Mouse (Mus musculus): ENCODE measurements at regions not wholly inside any gene's neighbourhood (a gene's known extent, or its start where the extent isn't known, plus 50 kb on each side); places are given as distances from the start of the nearest gene placed in this dataset.
A peak's percentile ranks its signal among the peaks of the same experiment; 100 is the strongest.

DNA sequence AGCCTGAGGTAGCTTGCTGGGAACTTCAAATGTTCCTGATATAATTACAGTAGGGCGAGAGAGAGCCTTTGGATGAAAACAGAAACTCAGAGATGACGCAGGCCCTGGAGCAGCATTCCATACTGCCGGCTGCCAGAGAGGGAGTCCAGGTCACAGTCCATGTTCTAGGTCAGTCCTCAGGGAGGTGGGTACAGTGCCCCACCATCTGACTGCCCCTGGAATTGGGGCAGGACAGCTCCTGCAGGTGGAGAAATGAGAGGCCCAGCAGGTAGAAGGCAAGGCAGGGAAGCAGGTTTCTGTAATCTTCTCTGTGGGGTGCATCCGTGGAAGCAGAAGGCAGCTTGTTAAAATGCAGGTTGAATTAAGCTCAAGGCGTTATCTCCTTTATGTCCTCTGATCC is 94.5 kb upstream of the 4930596D02Rik start:
- WGBS = 43% methylated on average over 5 of the region's 5 CpGs
- ATAC-seq (ENCODE audit: low FRiP score) = no peak
- no peak overlapping the region for H3K27ac ChIP-seq (ENCODE audit: low read depth, low read length)
- no peak overlapping the region for H3K4me3 ChIP-seq (ENCODE audit: low read depth, low read length)
- no peaks in the 10 kb centered on the region for H3K27me3 ChIP-seq (ENCODE audit: insufficient read depth, low read length)
- H3K4me2 ChIP-seq (ENCODE audit: low read depth, low read length, poor library complexity, severe bottlenecking) = no peak overlapping the region
- H3K9me3 ChIP-seq (ENCODE audit: low read length) = no peaks in the 10 kb centered on the region
- no peak for TF ChIP-seq CTCF (IDR thresholded peaks at IDR 0.05)
- no peaks in the 10 kb centered on the region for H3K4me1 ChIP-seq (ENCODE audit: insufficient read depth, low read length)
- DNase-seq (ENCODE audit: low spot score) = no peak
- no peaks in the 10 kb centered on the region for H3K36me3 ChIP-seq (ENCODE audit: insufficient read depth, low read length)
- no peak overlapping the region for H3K9ac ChIP-seq (replicated peaks; ENCODE audit: low read length, poor library complexity, severe bottlenecking)

DNA sequence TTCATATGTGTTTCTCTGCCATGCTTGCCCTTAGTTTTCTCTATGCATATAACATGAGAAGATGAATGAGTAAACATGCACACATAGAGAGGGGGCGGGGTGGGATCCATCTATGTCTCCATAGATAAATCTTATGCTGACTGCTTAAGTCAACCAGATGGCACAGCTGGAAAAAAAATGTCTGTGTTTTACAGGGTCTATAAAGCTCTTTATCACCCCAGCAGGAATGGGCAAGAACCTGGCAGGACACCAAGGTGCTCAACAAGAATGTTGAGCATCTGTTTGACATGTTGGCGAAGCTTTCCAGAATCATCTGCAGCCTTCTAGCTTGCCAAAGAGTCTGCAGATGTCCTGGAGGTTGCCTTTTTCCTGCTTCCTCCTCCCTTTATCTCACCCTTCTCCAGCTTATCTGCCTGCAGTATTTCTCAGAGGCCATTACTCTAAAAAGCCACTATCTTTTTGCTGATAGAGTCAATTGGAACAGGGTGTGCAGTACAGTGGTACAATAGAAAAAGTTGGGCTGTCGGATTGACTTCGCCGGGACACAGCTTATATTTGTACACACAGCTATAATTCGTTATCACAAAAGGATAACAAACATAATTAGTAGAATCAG is 73.0 kb upstream of the 4930596D02Rik start:
- WGBS = 88% methylated on average over 6 of the region's 6 CpGs
- no peak overlapping the region for H3K4me3 ChIP-seq (ENCODE audit: low read depth, low read length)
- H3K27ac ChIP-seq (ENCODE audit: low read depth, low read length) = no peak overlapping the region
- no peak overlapping the region for H3K4me2 ChIP-seq (ENCODE audit: low read depth, low read length, poor library complexity, severe bottlenecking)
- H3K9me3 ChIP-seq (ENCODE audit: low read length) = no peaks in the 10 kb centered on the region
- no peak for TF ChIP-seq CTCF (IDR thresholded peaks at IDR 0.05)
- H3K9ac ChIP-seq (replicated peaks; ENCODE audit: low read length, poor library complexity, severe bottlenecking) = no peak overlapping the region
- no peak for ATAC-seq (ENCODE audit: low FRiP score)
- H3K27me3 ChIP-seq (ENCODE audit: insufficient read depth, low read length) = no peaks in the 10 kb centered on the region
- peak; percentile 78 for DNase-seq (ENCODE audit: low spot score)
- no peaks in the 10 kb centered on the region for H3K4me1 ChIP-seq (ENCODE audit: insufficient read depth, low read length)
- no peaks in the 10 kb centered on the region for H3K36me3 ChIP-seq (ENCODE audit: insufficient read depth, low read length)

DNA sequence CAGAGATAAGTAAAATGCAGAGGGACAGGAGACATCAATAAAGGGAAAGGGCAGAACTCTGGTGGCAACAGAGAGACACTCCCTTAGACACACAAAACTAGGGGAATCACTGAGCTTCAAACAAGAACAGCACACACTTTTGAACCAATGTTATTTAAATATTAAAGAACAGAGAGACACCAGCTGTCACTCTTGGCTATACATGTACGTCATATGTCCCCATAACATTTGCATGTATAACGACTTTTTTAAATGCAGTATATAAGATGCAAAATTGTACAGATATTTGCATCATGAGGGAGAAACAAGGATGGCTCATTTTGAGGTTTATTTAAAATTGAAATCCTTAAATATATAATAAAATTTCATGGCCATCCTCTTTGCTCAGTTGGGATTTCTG is 62.5 kb upstream of the 4930596D02Rik start:
- no peak for DNase-seq (ENCODE audit: low spot score)
- ATAC-seq (ENCODE audit: low FRiP score) = no peak
- Histone ChIP-seq H3K27ac (ENCODE audit: low read depth, low read length) (no peak overlapping the region), H3K4me3 (ENCODE audit: low read depth, low read length) (no peak overlapping the region), H3K9me3 (ENCODE audit: low read length) (no peaks in the 10 kb centered on the region), H3K9ac (replicated peaks; ENCODE audit: low read length, poor library complexity, severe bottlenecking) (no peak overlapping the region), H3K4me2 (ENCODE audit: low read depth, low read length, poor library complexity, severe bottlenecking) (no peak overlapping the region), H3K27me3 (ENCODE audit: insufficient read depth, low read length) (no peaks in the 10 kb centered on the region), H3K36me3 (ENCODE audit: insufficient read depth, low read length) (no peaks in the 10 kb centered on the region), H3K4me1 (ENCODE audit: insufficient read depth, low read length) (no peaks in the 10 kb centered on the region)
- 76% methylated on average over 2 of the region's 2 CpGs for whole genome bisulfite sequencing
- TF ChIP-seq CTCF (IDR thresholded peaks at IDR 0.05) = no peak

Data from midbrain, postnatal 0 days (tissue).